Mouse (Mus musculus) hindbrain, embryonic 10.5 days (tissue): ENCODE measurements at regions not wholly inside any gene's neighbourhood (a gene's known extent, or its start where the extent isn't known, plus 50 kb on each side); places are given as distances from the start of the nearest gene placed in this dataset.

Experiments
- DNase-seq: peaks from one replicate; pipeline ENCODE4 v3.0.0-alpha.2; 2017; ENCODE audit warnings: low spot score
- H3K27ac ChIP-seq: fragments of 300-500 bp; sonication (generic); 2 replicates; pipeline ENCODE4 v1.5.1; 2016; ENCODE audit warnings: mild to moderate bottlenecking, moderate library complexity
- H3K27me3 ChIP-seq: fragments of 300-500 bp; sonication (generic); 2 replicates; pipeline ENCODE4 v1.6.1; 2016; ENCODE audit warnings: mild to moderate bottlenecking; ENCODE audit not compliant: poor library complexity, insufficient read depth, severe bottlenecking
- H3K36me3 ChIP-seq: fragments of 300-500 bp; sonication (generic); 2 replicates; pipeline ENCODE4 v1.6.1; 2016; ENCODE audit warnings: mild to moderate bottlenecking, moderate library complexity
- H3K4me1 ChIP-seq: fragments of 300-500 bp; sonication (generic); replicated peaks from 2 replicates; pipeline ENCODE4 v1.6.1; 2016; ENCODE audit warnings: mild to moderate bottlenecking
- H3K4me3 ChIP-seq: fragments of 300-500 bp; sonication (generic); 2 replicates; pipeline ENCODE4 v1.5.1; 2016; ENCODE audit warnings: mild to moderate bottlenecking, moderate library complexity
- H3K9me3 ChIP-seq: fragments of 300-500 bp; sonication (generic); 2 replicates; pipeline ENCODE4 v1.6.1; 2016; ENCODE audit warnings: mild to moderate bottlenecking, moderate library complexity
- WGBS: fragments of 180-500 bp; shearing (Covaris S2); methylation state at CpG from one replicate; pipeline ENCODE4 v1.1.7; 2016; 5-methylcytosine and 5-hydroxymethylcytosine counted together

- no peaks in the 10 kb centered on the region for H3K9me3 ChIP-seq
- no peak overlapping the region for H3K27ac ChIP-seq
- DNase-seq: no peak
- 66% methylated on average over 8 of the region's 8 CpGs for WGBS
- no peaks in the 10 kb centered on the region for H3K36me3 ChIP-seq
- H3K4me3 ChIP-seq: no peak overlapping the region
- no peaks in the 10 kb centered on the region for H3K27me3 ChIP-seq
- no peaks in the 10 kb centered on the region; the same call in 1 of the 2 replicates for H3K4me1 ChIP-seq
Measured at GRCm38 (mm10) chr2:10757202-10757840, 387.0 kb downstream of the Sfmbt2 start.

GRCm38 (mm10) chr2:10757886-10758285, 387.6 kb downstream of the Sfmbt2 start:
- 86% methylated on average over 1 of the region's 1 CpGs for WGBS
- no peaks in the 10 kb centered on the region; the same call in 1 of the 2 replicates for H3K4me1 ChIP-seq
- no peak overlapping the region for H3K4me3 ChIP-seq
- DNase-seq: no peak
- no peaks in the 10 kb centered on the region for H3K36me3 ChIP-seq
- no peak overlapping the region for H3K27ac ChIP-seq
- no peaks in the 10 kb centered on the region for H3K27me3 ChIP-seq
- no peaks in the 10 kb centered on the region for H3K9me3 ChIP-seq

- H3K4me3 ChIP-seq: no peak overlapping the region
- no peak for DNase-seq
- no peaks in the 10 kb centered on the region for H3K36me3 ChIP-seq
- no peaks in the 10 kb centered on the region for H3K9me3 ChIP-seq
- no peaks in the 10 kb centered on the region for H3K27me3 ChIP-seq
- H3K27ac ChIP-seq: no peak overlapping the region
- WGBS: 76% methylated on average over 4 of the region's 4 CpGs
- H3K4me1 ChIP-seq: no peaks in the 10 kb centered on the region; the same call in 1 of the 2 replicates
Measured at GRCm38 (mm10) chr2:10762236-10762635, 391.9 kb downstream of the Sfmbt2 start.

- Histone ChIP-seq H3K4me1 (peaks cover 4% of the 10 kb centered on the region), H3K36me3 (no peaks in the 10 kb centered on the region), H3K9me3 (no peaks in the 10 kb centered on the region), H3K27ac (no peak overlapping the region), H3K27me3 (no peaks in the 10 kb centered on the region), H3K4me3 (no peak overlapping the region)
- 60% methylated on average over 7 of the region's 7 CpGs for WGBS
- no peak for DNase-seq
Measured at GRCm38 (mm10) chr2:10783071-10783470, 388.8 kb upstream of the Prkcq start.

GRCm38 (mm10) chr2:10783594-10783993, 388.3 kb upstream of the Prkcq start:
- Histone ChIP-seq H3K9me3 (no peaks in the 10 kb centered on the region), H3K36me3 (no peaks in the 10 kb centered on the region), H3K27ac (no peak overlapping the region), H3K27me3 (no peaks in the 10 kb centered on the region), H3K4me3 (no peak overlapping the region), H3K4me1 (peaks cover 4% of the 10 kb centered on the region)
- no peak for DNase-seq
- 79% methylated on average over 6 of the region's 6 CpGs for WGBS

- Histone ChIP-seq H3K27me3 (no peaks in the 10 kb centered on the region), H3K9me3 (no peaks in the 10 kb centered on the region), H3K4me3 (no peak overlapping the region), H3K27ac (no peak overlapping the region), H3K4me1 (peaks cover 4% of the 10 kb centered on the region), H3K36me3 (no peaks in the 10 kb centered on the region)
- DNase-seq: no peak
- 42% methylated on average over 2 of the region's 2 CpGs for WGBS
Measured at GRCm38 (mm10) chr2:10784266-10784665, 387.6 kb upstream of the Prkcq start.

GRCm38 (mm10) chr2:10785156-10785555, 386.8 kb upstream of the Prkcq start:
- H3K27me3 ChIP-seq: no peaks in the 10 kb centered on the region
- H3K4me1 ChIP-seq: peaks cover 4% of the 10 kb centered on the region
- no peaks in the 10 kb centered on the region for H3K9me3 ChIP-seq
- no peak overlapping the region for H3K27ac ChIP-seq
- DNase-seq: peak; percentile 19
- no peaks in the 10 kb centered on the region for H3K36me3 ChIP-seq
- H3K4me3 ChIP-seq: no peak overlapping the region
- WGBS: 27% methylated on average over 2 of the region's 2 CpGs

GRCm38 (mm10) chr2:10788509-10788908, 383.4 kb upstream of the Prkcq start:
- no peak overlapping the region for H3K27ac ChIP-seq
- no peaks in the 10 kb centered on the region for H3K27me3 ChIP-seq
- H3K36me3 ChIP-seq: no peaks in the 10 kb centered on the region
- no peak for DNase-seq
- 50% methylated on average over 1 of the region's 1 CpGs for WGBS
- peaks cover 4% of the 10 kb centered on the region for H3K4me1 ChIP-seq
- no peak overlapping the region for H3K4me3 ChIP-seq
- no peaks in the 10 kb centered on the region for H3K9me3 ChIP-seq

- Histone ChIP-seq H3K9me3 (no peaks in the 10 kb centered on the region), H3K4me3 (no peak overlapping the region)
Measured at GRCm38 (mm10) chr2:10791233-10791632, 380.7 kb upstream of the Prkcq start.

GRCm38 (mm10) chr2:10816374-10816773, 355.5 kb upstream of the Prkcq start:
- Histone ChIP-seq H3K9me3 (no peaks in the 10 kb centered on the region), H3K36me3 (no peaks in the 10 kb centered on the region), H3K27me3 (no peaks in the 10 kb centered on the region), H3K4me3 (no peak overlapping the region), H3K27ac (no peak overlapping the region), H3K4me1 (no peaks in the 10 kb centered on the region)
- no peak for DNase-seq
- WGBS: 23% methylated on average over 2 of the region's 2 CpGs

More at GRCm38 (mm10) chr2:10791233-10791632, 380.7 kb upstream of the Prkcq start:
- H3K27me3 ChIP-seq: no peaks in the 10 kb centered on the region
- no peak overlapping the region for H3K27ac ChIP-seq
- no peaks in the 10 kb centered on the region for H3K4me1 ChIP-seq
- no peaks in the 10 kb centered on the region for H3K36me3 ChIP-seq
- DNase-seq: no peak

GRCm38 (mm10) chr2:10825278-10826133, 346.4 kb upstream of the Prkcq start:
- no peaks in the 10 kb centered on the region for H3K36me3 ChIP-seq
- WGBS: 36% methylated on average over 29 of the region's 29 CpGs
- peak overlapping the region; percentile 53 for H3K4me3 ChIP-seq
- H3K27me3 ChIP-seq: no peaks in the 10 kb centered on the region
- peak overlapping the region; percentile 74 for H3K27ac ChIP-seq
- H3K9me3 ChIP-seq: no peaks in the 10 kb centered on the region
- peak; percentile 61 for DNase-seq
- no peaks in the 10 kb centered on the region for H3K4me1 ChIP-seq

- no peaks in the 10 kb centered on the region for H3K9me3 ChIP-seq
- no peaks in the 10 kb centered on the region for H3K4me1 ChIP-seq
- no peaks in the 10 kb centered on the region for H3K27me3 ChIP-seq
- WGBS: 82% methylated on average over 10 of the region's 10 CpGs
- 0 out of 2 replicates have a peak overlapping the region, but pooled peaks have one; percentile 53 for H3K4me3 ChIP-seq
- H3K27ac ChIP-seq: no peak overlapping the region
- peak; percentile 3 for DNase-seq
- H3K36me3 ChIP-seq: no peaks in the 10 kb centered on the region
Measured at GRCm38 (mm10) chr2:10826134-10826767, 345.7 kb upstream of the Prkcq start.

GRCm38 (mm10) chr2:10839976-10840375, 331.9 kb upstream of the Prkcq start:
- H3K9me3 ChIP-seq: no peaks in the 10 kb centered on the region
- 80% methylated on average over 5 of the region's 5 CpGs for WGBS
- no peak overlapping the region for H3K4me3 ChIP-seq
- H3K4me1 ChIP-seq: no peaks in the 10 kb centered on the region
- H3K27ac ChIP-seq: no peak overlapping the region
- no peaks in the 10 kb centered on the region for H3K27me3 ChIP-seq
- no peaks in the 10 kb centered on the region for H3K36me3 ChIP-seq
- DNase-seq: no peak
